Mouse (Mus musculus) retina, adult 2 months (tissue): ENCODE results near the gene Rfc4.

Experiments
- DNase-seq: peaks from one replicate; pipeline ENCODE4 v3.0.0-alpha.2; 2012; ENCODE audit warnings: low read depth, low spot score

The Rfc4 gene

GRCm38 (mm10) chr16:23135421-23136149 is 8.0 kb upstream of the Rfc4 start:
- no peak for DNase-seq

GRCm38 (mm10) chr16:23132336-23132735 is 4.8 kb upstream of the Rfc4 start:
- no peak for DNase-seq

- no peak for DNase-seq
Observed at GRCm38 (mm10) chr16:23130303-23130702, 2.8 kb upstream of the Rfc4 start.

- DNase-seq = no peak
Observed at GRCm38 (mm10) chr16:23127311-23127672, 245 bp downstream of the Rfc4 start.

GRCm38 (mm10) chr16:23124398-23124797 is 3.1 kb downstream of the Rfc4 start:
- no peak for DNase-seq

GRCm38 (mm10) chr16:23123104-23123503 is 4.4 kb downstream of the Rfc4 start:
- DNase-seq = no peak

- no peak for DNase-seq
Observed at GRCm38 (mm10) chr16:23122446-23122845, 5.1 kb downstream of the Rfc4 start.

- DNase-seq = no peak
Observed at GRCm38 (mm10) chr16:23117173-23117572, 10.4 kb downstream of the Rfc4 start.

- DNase-seq = no peak
Observed at GRCm38 (mm10) chr16:23115486-23115885, 12.1 kb downstream of the Rfc4 start.

GRCm38 (mm10) chr16:23114339-23115171 is 13.0 kb downstream of the Rfc4 start:
- no peak for DNase-seq

GRCm38 (mm10) chr16:23113903-23114302 is 13.6 kb downstream of the Rfc4 start:
- DNase-seq = no peak

GRCm38 (mm10) chr16:23112861-23113435 is 14.6 kb downstream of the Rfc4 start:
- no peak for DNase-seq

- DNase-seq = no peak
Observed at GRCm38 (mm10) chr16:23112348-23112747, 15.2 kb downstream of the Rfc4 start.

- DNase-seq = no peak
Observed at GRCm38 (mm10) chr16:23109350-23110280, 17.9 kb downstream of the Rfc4 start.

- DNase-seq = no peak
Observed at GRCm38 (mm10) chr16:23108943-23109342, 18.6 kb downstream of the Rfc4 start.

GRCm38 (mm10) chr16:23107946-23108759 is 19.4 kb downstream of the Rfc4 start:
- DNase-seq = peak; percentile 59

- peak; percentile 94 for DNase-seq
Observed at GRCm38 (mm10) chr16:23107231-23107942, 20.1 kb downstream of the Rfc4 start, which contains the start of gene Eif4a2. Gene Eif4a2, plus strand, starts transcription at chr16:23107444.

GRCm38 (mm10) chr16:23106121-23106520 is 21.4 kb downstream of the Rfc4 start:
- no peak for DNase-seq

GRCm38 (mm10) chr16:23103841-23104240 is 23.7 kb downstream of the Rfc4 start:
- DNase-seq = no peak
